Mouse (Mus musculus) myocyte (in vitro differentiated cells): ENCODE data around the gene Tap2.

Experiments
- CEBPB ChIP-seq: IDR thresholded peaks from 2 replicates; pipeline ENCODE4 v1.6.1; 2011; ENCODE audit warnings: mild to moderate bottlenecking, moderate library complexity; ENCODE audit not compliant: poor library complexity, insufficient read depth, severe bottlenecking
- E2F4 ChIP-seq: IDR thresholded peaks from one replicate; pipeline ENCODE4 v1.6.1; 2011; ENCODE audit warnings: mild to moderate bottlenecking, control low read depth, moderate library complexity; ENCODE audit not compliant: insufficient read depth
- POLR2A ChIP-seq: IDR thresholded peaks from one replicate; pipeline ENCODE4 v1.6.1; 2011; ENCODE audit warnings: low read depth, mild to moderate bottlenecking, control low read depth, moderate library complexity; ENCODE audit not compliant: insufficient read length
- POLR2AphosphoS2 ChIP-seq: IDR thresholded peaks from one replicate; pipeline ENCODE4 v1.6.1; 2011; ENCODE audit warnings: low read depth, control low read depth; ENCODE audit not compliant: insufficient read length
- TCF12 ChIP-seq: IDR thresholded peaks from one replicate; pipeline ENCODE4 v1.6.1; 2011; ENCODE audit warnings: mild to moderate bottlenecking, control low read depth; ENCODE audit not compliant: poor library complexity, insufficient read depth, severe bottlenecking

- TF ChIP-seq POLR2A (no peak), TCF12 (no peak), CEBPB (no peak), POLR2AphosphoS2 (no peak), E2F4 (no peak)
Measured at GRCm38 (mm10) chr17:34172528-34172927, 30.8 kb upstream of the Tap2 start.
